Mouse (Mus musculus) midbrain, postnatal 0 days (tissue): ENCODE results near the gene Cryaa. TPM values are rescaled to one million over a fixed set of nuclear protein-coding genes. Genes with fewer than 3 reads are reported as not detected.
"Not testable (repeated sequence)": the region's sequence is repeated elsewhere in the genome, so short reads cannot be mapped to it uniquely, and the experiment has no call there.

Experiments used
- ATAC-seq: fragments of 200-750 bp; cut with Nextera tagmentation; 2 replicates; pipeline ENCODE4 v1.8.0; 2017; ENCODE audit warnings: moderate number of reproducible peaks, mild to moderate bottlenecking, moderate TSS enrichment, moderate library complexity; ENCODE audit not compliant: low FRiP score
- DNase-seq: peaks from one replicate; pipeline ENCODE4 v3.0.0-alpha.2; 2015; ENCODE audit warnings: low spot score
- H3K27ac ChIP-seq: fragments of 300-500 bp; sonication (generic); 2 replicates; pipeline ENCODE4 v1.5.1; 2014; ENCODE audit warnings: low read depth, mild to moderate bottlenecking, low read length, mixed read lengths
- H3K27me3 ChIP-seq: fragments of 300-500 bp; sonication (generic); 2 replicates; pipeline ENCODE4 v1.6.1; 2014; ENCODE audit warnings: low read length, control low read depth, mixed read lengths; ENCODE audit not compliant: insufficient read depth
- H3K36me3 ChIP-seq: fragments of 300-500 bp; sonication (generic); 2 replicates; pipeline ENCODE4 v1.6.1; 2014; ENCODE audit warnings: low read length, control low read depth, mixed read lengths; ENCODE audit not compliant: insufficient read depth
- H3K4me1 ChIP-seq: fragments of 300-500 bp; sonication (generic); 2 replicates; pipeline ENCODE4 v1.6.1; 2014; ENCODE audit warnings: mild to moderate bottlenecking, control low read depth, antibody characterized with exemption, low read length, mixed read lengths; ENCODE audit not compliant: insufficient read depth
- H3K4me2 ChIP-seq: fragments of 300-500 bp; sonication (generic); 2 replicates; pipeline ENCODE4 v1.6.1; 2014; ENCODE audit warnings: low read depth, mild to moderate bottlenecking, low read length, mixed read lengths; ENCODE audit not compliant: poor library complexity, severe bottlenecking
- H3K4me3 ChIP-seq: fragments of 300-500 bp; sonication (generic); 2 replicates; pipeline ENCODE4 v1.5.1; 2014; ENCODE audit warnings: low read depth, mild to moderate bottlenecking, low read length, moderate library complexity
- H3K9ac ChIP-seq: fragments of 300-500 bp; sonication (generic); replicated peaks from 2 replicates; pipeline ENCODE4 v1.6.1; 2014; ENCODE audit warnings: mild to moderate bottlenecking, low read length, moderate library complexity, mixed read lengths; ENCODE audit not compliant: poor library complexity, severe bottlenecking
- H3K9me3 ChIP-seq: fragments of 300-500 bp; sonication (generic); 2 replicates; pipeline ENCODE4 v1.6.1; 2016; ENCODE audit warnings: low read length, control low read depth
- CTCF ChIP-seq: IDR thresholded peaks from 2 replicates; pipeline ENCODE4 v1.5.1; 2016; ENCODE audit warnings: antibody characterized with exemption, mild to moderate bottlenecking
- WGBS: fragments of 180-500 bp; shearing (Covaris S2); extraction: QIAGEN DNeasy Blood & Tissue Kit; methylation state at CpG from one replicate; pipeline ENCODE4 v1.1.7; 2014; 5-methylcytosine and 5-hydroxymethylcytosine counted together
- polyA plus RNA-seq: library from polyadenylated mRNA; unstranded; fragments of >200 nt; fragmentation: Nextera tagmentation; extraction: Ambion mirVana; gene quantifications from 2 replicates; pipeline ENCODE4 v1.2.1, GENCODE M21; 2015
- total RNA-seq: library from RNA; depleted of rRNA; stranded (reverse); fragments of >200 nt; gene quantifications from 2 replicates; pipeline ENCODE4 v1.2.3, GENCODE M21; 2014

Gene Cryaa
- total and polyA plus RNA-seq, 2 experiments from 2014 or later = 0.37 to 1.6 TPM

DNA sequence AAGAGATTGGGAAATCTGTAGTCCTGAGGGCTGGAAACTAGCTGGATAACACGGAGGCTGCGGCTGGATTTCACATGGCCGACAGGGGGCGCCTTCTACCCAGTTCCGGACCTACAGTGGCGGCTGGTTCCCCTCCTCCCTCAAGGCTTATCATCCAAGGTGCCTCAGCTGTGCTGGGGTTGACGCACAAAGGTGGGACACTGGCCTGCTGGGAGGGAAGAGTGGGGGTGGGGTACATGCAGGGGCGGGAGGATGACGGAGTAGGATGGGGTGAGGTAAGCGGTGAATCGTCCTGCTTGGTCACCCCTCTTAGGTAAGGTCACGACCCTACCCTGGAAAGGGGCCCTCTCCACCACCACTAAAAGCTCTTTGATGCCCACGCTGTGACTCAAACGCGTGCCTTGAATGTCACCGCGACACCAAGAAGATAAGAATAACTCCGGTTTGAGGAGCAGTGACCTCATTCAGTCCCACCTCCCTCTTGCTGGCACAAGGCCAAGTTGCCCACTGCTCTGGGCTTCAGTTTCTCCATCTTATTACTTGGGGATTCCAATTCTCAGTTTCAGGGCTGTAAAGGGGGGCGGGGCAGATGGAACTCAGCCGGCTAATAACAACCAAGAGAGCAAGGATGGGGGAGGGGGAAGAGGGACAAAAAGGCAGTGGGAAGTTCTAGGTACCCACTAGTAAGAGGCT, 15.9 kb downstream of the Cryaa start:
- Histone ChIP-seq H3K36me3 (no peaks in the 10 kb centered on the region), H3K27ac (no peak overlapping the region), H3K27me3 (no peaks in the 10 kb centered on the region), H3K4me2 (no peak overlapping the region), H3K4me3 (no peak overlapping the region), H3K9ac (no peak overlapping the region), H3K9me3 (no peaks in the 10 kb centered on the region), H3K4me1 (peaks cover 3% of the 10 kb centered on the region)
- DNase-seq = peak; percentile 67
- peak; percentile 75 for TF ChIP-seq CTCF
- no peak for ATAC-seq
- 5% methylated on average over 20 of the region's 20 CpGs for WGBS

- no peak for DNase-seq
- no peak overlapping the region for H3K9ac ChIP-seq
- TF ChIP-seq CTCF = no peak
- H3K27ac ChIP-seq = no peak overlapping the region
- H3K4me2 ChIP-seq = no peak overlapping the region
- 73% methylated on average over 7 of the region's 7 CpGs for WGBS
- H3K9me3 ChIP-seq = no peaks in the 10 kb centered on the region
- ATAC-seq = no peak
- H3K27me3 ChIP-seq = no peaks in the 10 kb centered on the region
- no peaks in the 10 kb centered on the region for H3K36me3 ChIP-seq
- no peak overlapping the region for H3K4me3 ChIP-seq
- H3K4me1 ChIP-seq = peaks cover 3% of the 10 kb centered on the region
Observed at GRCm38 (mm10) chr17:31694023-31694376, 16.4 kb downstream of the Cryaa start.

DNA sequence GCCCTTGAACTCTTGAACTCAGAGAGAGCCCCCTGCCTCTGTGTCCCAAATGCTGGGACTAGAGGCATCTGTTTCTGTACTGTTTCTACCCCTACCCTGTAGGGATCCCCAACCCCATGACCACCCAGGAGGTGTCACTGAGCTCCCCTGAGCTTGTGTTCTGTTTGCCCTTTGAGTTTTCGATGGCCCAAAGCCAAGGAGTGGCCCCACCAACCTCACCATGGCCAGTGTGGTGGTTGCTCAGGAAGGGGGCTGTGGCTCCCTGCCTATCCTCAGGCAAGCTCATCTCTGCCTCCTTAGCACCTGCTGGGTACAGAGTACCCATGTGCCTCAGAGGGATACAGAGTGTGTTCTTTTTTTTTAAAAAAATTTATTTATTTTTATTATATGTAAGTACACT, 17.3 kb downstream of the Cryaa start:
- Histone ChIP-seq H3K4me3 (no peak overlapping the region), H3K27ac (no peak overlapping the region), H3K36me3 (no peaks in the 10 kb centered on the region), H3K27me3 (no peaks in the 10 kb centered on the region), H3K4me1 (peaks cover 3% of the 10 kb centered on the region), H3K9ac (no peak overlapping the region), H3K9me3 (no peaks in the 10 kb centered on the region), H3K4me2 (no peak overlapping the region)
- DNase-seq (no peak), ATAC-seq (no peak)
- 74% methylated on average over 1 of the region's 1 CpGs for WGBS
- no peak for TF ChIP-seq CTCF

GRCm38 (mm10) chr17:31695356-31695755, 17.7 kb downstream of the Cryaa start:
- not testable (repeated sequence) for H3K36me3 ChIP-seq, H3K4me1 ChIP-seq, ATAC-seq, H3K4me3 ChIP-seq, H3K27me3 ChIP-seq, H3K9me3 ChIP-seq, H3K9ac ChIP-seq, DNase-seq, H3K27ac ChIP-seq, H3K4me2 ChIP-seq
- WGBS = 80% methylated on average over 7 of the region's 7 CpGs

GRCm38 (mm10) chr17:31698347-31698746, 20.7 kb downstream of the Cryaa start:
- DNase-seq (peak; percentile 66), ATAC-seq (no peak)
- no peak for TF ChIP-seq CTCF
- no peaks in the 10 kb centered on the region for H3K27me3 ChIP-seq
- no peak overlapping the region for H3K27ac ChIP-seq
- no peak overlapping the region for H3K4me3 ChIP-seq
- peaks cover 3% of the 10 kb centered on the region for H3K4me1 ChIP-seq
- H3K36me3 ChIP-seq = no peaks in the 10 kb centered on the region
- 54% methylated on average over 11 of the region's 11 CpGs for WGBS
- no peak overlapping the region for H3K4me2 ChIP-seq
- no peak overlapping the region for H3K9ac ChIP-seq
- no peaks in the 10 kb centered on the region for H3K9me3 ChIP-seq

DNA sequence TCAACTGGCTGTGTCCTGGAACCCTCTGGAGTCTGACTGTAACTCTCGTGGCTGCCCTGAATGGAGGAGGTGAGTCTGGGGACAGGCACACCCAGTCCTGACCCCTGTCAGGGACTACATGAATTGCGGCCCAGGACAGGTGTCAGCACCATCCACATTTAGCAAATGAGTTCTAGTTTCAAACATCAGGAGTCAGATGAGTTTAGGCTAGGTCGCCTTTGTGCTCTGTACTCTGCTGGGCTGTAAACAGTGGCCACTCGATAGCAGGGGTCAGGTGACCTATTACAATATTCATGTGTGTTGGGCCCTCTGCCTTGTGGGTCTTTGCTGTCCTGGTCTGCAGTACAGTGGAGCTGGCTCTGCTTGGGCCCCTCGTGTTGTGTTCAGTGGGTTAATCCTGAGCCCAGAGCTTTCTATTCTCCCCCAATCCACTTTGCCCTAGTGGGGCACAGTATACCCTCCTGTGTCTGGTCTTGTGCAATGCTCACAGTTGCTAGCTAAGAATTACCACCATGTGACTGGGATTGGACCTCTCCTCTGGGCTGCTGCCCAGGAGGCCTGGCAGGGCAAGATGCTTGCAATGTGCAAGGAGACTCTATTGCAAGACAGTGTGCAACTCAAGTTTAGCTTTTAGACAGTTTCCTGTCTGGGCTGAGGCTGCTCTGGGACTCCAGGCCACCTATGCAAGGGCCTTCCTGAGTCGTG, 25.8 kb downstream of the Cryaa start:
- WGBS = 75% methylated on average over 6 of the region's 6 CpGs
- H3K9me3 ChIP-seq = no peaks in the 10 kb centered on the region
- no peak for TF ChIP-seq CTCF
- H3K27me3 ChIP-seq = no peaks in the 10 kb centered on the region
- no peak overlapping the region for H3K27ac ChIP-seq
- H3K4me2 ChIP-seq = no peak overlapping the region
- H3K36me3 ChIP-seq = no peaks in the 10 kb centered on the region
- ATAC-seq = no peak
- peaks cover 1% of the 10 kb centered on the region; the same call in 1 of the 2 replicates for H3K4me1 ChIP-seq
- no peak for DNase-seq
- no peak overlapping the region for H3K4me3 ChIP-seq
- no peak overlapping the region for H3K9ac ChIP-seq
